Mouse (Mus musculus): ENCODE results near the gene Lrmda.

DNA sequence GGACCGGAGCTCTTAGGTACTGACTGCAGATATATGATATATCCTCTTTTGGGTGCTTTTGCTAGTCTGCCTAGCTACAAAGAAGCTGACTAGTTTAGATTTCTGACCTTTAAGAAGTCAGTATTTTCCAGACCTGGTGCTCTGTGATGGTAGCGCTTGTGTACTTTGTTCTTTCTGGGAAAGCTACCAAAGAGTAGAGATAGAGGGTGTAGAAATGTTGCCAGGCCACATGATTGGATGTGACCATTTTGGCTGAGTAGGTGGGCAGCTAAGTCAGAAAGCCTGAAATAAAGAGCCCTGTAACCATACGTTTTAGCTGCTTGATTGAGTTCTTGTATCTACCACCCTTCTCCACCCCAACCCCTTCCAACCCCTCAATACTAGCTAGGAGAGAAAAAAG lies 398.2 kb downstream of the Lrmda start:
- TF ChIP-seq POLR2A (IDR thresholded peaks at IDR 0.05; ENCODE audit: borderline replicate concordance, low read depth, low read length) (no peak), CTCF (IDR thresholded peaks at IDR 0.05; ENCODE audit: low read depth, low read length) (no peak)
